Mouse (Mus musculus): ENCODE measurements around the gene Tmem229a. TPM values are rescaled to one million over a fixed set of nuclear protein-coding genes. Genes with fewer than 3 reads are reported as not detected.

Tmem229a gene
- polyA plus RNA-seq (2014; fragmentation: Nextera tagmentation; extraction: Ambion mirVana): 0.96 and 1.0 TPM in 2 replicates

DNA sequence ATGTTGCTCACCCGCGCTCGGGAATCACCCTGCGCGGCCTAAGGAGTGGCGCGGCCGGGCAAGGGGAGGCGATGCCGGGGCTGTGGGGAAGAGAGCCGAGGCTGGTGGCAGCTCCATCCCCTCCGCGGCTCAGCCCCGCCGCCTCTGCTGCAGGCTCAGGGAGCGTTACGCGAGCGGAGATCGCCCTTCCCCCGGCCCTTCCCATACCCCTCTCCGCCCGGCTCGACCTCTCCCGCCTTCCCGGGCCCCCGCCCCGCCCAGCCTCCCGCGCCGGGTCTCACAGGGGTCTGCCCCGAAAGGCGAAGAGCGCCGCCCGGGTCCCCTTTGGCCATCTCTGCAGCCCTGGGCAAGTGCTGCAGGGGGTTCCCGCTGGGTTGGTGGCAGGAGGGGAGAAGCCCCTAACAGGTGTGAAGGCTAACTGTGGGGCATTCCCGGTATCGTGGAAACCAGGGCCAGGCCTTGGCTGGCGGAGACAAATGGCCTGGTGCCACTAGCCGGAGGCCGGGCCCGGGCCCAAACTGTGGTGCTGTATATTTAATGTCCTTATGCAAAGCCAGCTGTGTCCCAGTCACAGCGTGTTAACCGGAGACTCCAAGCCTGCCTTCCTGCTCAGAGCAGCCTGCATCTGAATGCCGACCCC is at the start of gene Tmem229a:
Gene Tmem229a (minus strand): TSS at position 352 of the 640 bp plus-strand sequence.
- DNase-seq (ENCODE audit: low spot score) (peak; percentile 54), ATAC-seq (replicated peaks; ENCODE audit: insufficient number of reproducible peaks, low FRiP score, low TSS enrichment, low read depth) (peak; percentile 91)
- Histone ChIP-seq H3K27me3 (ENCODE audit: control insufficient read depth, insufficient read depth, low read length) (peaks cover 2% of the 10 kb centered on the region; the same call in 1 of the 2 replicates), H3K36me3 (replicated peaks; ENCODE audit: control insufficient read depth, insufficient read depth, low read depth, low read length) (no peaks in the 10 kb centered on the region), H3K9ac (replicated peaks; ENCODE audit: low read length) (peak within 1 kb of the TSS; percentile 67), H3K4me3 (ENCODE audit: low read depth, low read length) (peak within 1 kb of the TSS; percentile 58), H3K4me2 (ENCODE audit: low read depth, low read length) (peak within 1 kb of the TSS; percentile 98), H3K4me1 (ENCODE audit: control insufficient read depth, insufficient read depth, low read length) (no peaks in the 10 kb centered on the region), H3K27ac (replicated peaks; ENCODE audit: low read depth, low read length) (no peak within 1 kb of the TSS), H3K9me3 (replicated peaks; ENCODE audit: control insufficient read depth, low read length) (no peaks in the 10 kb centered on the region)
- WGBS: 1% methylated on average over 38 of the region's 46 CpGs

DNA sequence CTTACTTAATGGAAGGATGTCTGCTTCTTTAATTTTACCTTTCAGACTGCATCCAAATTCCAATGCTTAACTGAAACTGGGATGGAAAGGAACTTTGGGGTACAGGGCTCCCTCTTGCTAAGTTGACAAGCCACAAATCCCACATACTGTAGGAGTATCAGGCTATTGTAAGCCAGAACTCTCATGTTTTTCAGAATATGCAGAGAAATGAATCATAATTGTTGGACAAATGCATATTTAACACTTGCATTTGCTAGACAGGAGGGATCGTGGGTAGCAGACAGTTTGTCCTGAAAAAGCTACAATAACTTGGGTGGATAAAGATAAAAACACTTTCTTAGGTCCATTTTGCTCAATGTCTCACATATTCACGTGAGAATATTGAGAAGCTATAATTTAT is 37.7 kb upstream of the Tmem229a start:
- Histone ChIP-seq H3K27ac (replicated peaks; ENCODE audit: low read depth, low read length) (no peak overlapping the region), H3K27me3 (ENCODE audit: control insufficient read depth, insufficient read depth, low read length) (no peaks in the 10 kb centered on the region), H3K9ac (replicated peaks; ENCODE audit: low read length) (no peak overlapping the region), H3K9me3 (replicated peaks; ENCODE audit: control insufficient read depth, low read length) (no peaks in the 10 kb centered on the region), H3K4me2 (ENCODE audit: low read depth, low read length) (no peak overlapping the region), H3K36me3 (replicated peaks; ENCODE audit: control insufficient read depth, insufficient read depth, low read depth, low read length) (no peaks in the 10 kb centered on the region), H3K4me1 (ENCODE audit: control insufficient read depth, insufficient read depth, low read length) (no peaks in the 10 kb centered on the region), H3K4me3 (ENCODE audit: low read depth, low read length) (no peak overlapping the region)
- DNase-seq (ENCODE audit: low spot score) (no peak), ATAC-seq (replicated peaks; ENCODE audit: insufficient number of reproducible peaks, low FRiP score, low TSS enrichment, low read depth) (no peak)
- WGBS: 65% methylated on average over 2 of the region's 2 CpGs

DNA sequence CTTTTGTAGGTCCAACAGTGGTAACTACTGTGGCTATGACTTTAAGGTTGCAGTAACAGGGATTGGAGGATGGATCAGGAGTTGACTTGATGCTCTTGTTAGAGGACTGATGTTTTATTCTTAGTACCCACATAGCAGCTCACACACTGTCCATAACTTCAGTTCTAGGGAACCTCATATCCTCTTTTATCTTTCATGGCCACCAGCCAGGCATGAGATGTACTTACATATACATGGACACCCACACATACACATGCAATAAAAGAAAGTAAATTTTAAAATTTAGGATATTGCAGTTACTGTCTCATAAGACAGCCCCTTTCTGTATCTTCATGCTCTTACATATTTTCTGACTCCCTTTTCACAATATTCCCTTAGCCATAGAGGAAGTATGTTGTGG is 33.7 kb upstream of the Tmem229a start:
- Histone ChIP-seq H3K9me3 (replicated peaks; ENCODE audit: control insufficient read depth, low read length) (no peaks in the 10 kb centered on the region), H3K9ac (replicated peaks; ENCODE audit: low read length) (no peak overlapping the region)

DNA sequence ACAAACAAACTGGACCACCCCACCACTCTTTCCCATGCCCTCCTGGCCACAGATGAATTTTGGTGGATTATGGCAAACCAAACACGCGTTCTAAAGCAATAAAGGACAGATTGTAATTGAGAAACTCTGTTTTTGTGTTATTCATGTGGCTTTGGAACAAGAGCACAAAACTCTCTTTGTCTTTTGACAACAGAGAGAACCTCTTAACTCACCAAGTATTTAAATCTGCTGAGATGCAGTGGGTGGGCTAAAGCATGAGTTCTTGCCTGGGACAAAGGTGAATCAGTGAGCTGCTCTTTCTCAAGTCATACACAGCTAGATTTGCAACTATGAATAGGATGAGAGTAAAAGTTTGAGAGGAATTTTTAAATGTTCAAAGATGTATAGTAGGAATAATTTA is 20.1 kb upstream of the Tmem229a start:
- DNase-seq (ENCODE audit: low spot score): no peak
- WGBS: 52% methylated on average over 2 of the region's 2 CpGs
- no peaks in the 10 kb centered on the region for H3K27me3 ChIP-seq (ENCODE audit: control insufficient read depth, insufficient read depth, low read length)
- no peak overlapping the region for H3K4me2 ChIP-seq (ENCODE audit: low read depth, low read length)
- H3K27ac ChIP-seq (replicated peaks; ENCODE audit: low read depth, low read length): no peak overlapping the region
- no peaks in the 10 kb centered on the region for H3K9me3 ChIP-seq (replicated peaks; ENCODE audit: control insufficient read depth, low read length)
- no peak for ATAC-seq (replicated peaks; ENCODE audit: insufficient number of reproducible peaks, low FRiP score, low TSS enrichment, low read depth)
- no peaks in the 10 kb centered on the region for H3K36me3 ChIP-seq (replicated peaks; ENCODE audit: control insufficient read depth, insufficient read depth, low read depth, low read length)
- H3K9ac ChIP-seq (replicated peaks; ENCODE audit: low read length): no peak overlapping the region
- no peaks in the 10 kb centered on the region for H3K4me1 ChIP-seq (ENCODE audit: control insufficient read depth, insufficient read depth, low read length)
- no peak overlapping the region for H3K4me3 ChIP-seq (ENCODE audit: low read depth, low read length)

More for the DNA sequence above, 33.7 kb upstream of the Tmem229a start:
- no peaks in the 10 kb centered on the region for H3K27me3 ChIP-seq (ENCODE audit: control insufficient read depth, insufficient read depth, low read length)
- H3K4me1 ChIP-seq (ENCODE audit: control insufficient read depth, insufficient read depth, low read length): no peaks in the 10 kb centered on the region
- no peak overlapping the region for H3K4me2 ChIP-seq (ENCODE audit: low read depth, low read length)
- no peaks in the 10 kb centered on the region for H3K36me3 ChIP-seq (replicated peaks; ENCODE audit: control insufficient read depth, insufficient read depth, low read depth, low read length)
- DNase-seq (ENCODE audit: low spot score): no peak
- H3K27ac ChIP-seq (replicated peaks; ENCODE audit: low read depth, low read length): no peak overlapping the region
- no peak overlapping the region for H3K4me3 ChIP-seq (ENCODE audit: low read depth, low read length)
- ATAC-seq (replicated peaks; ENCODE audit: insufficient number of reproducible peaks, low FRiP score, low TSS enrichment, low read depth): no peak

DNA sequence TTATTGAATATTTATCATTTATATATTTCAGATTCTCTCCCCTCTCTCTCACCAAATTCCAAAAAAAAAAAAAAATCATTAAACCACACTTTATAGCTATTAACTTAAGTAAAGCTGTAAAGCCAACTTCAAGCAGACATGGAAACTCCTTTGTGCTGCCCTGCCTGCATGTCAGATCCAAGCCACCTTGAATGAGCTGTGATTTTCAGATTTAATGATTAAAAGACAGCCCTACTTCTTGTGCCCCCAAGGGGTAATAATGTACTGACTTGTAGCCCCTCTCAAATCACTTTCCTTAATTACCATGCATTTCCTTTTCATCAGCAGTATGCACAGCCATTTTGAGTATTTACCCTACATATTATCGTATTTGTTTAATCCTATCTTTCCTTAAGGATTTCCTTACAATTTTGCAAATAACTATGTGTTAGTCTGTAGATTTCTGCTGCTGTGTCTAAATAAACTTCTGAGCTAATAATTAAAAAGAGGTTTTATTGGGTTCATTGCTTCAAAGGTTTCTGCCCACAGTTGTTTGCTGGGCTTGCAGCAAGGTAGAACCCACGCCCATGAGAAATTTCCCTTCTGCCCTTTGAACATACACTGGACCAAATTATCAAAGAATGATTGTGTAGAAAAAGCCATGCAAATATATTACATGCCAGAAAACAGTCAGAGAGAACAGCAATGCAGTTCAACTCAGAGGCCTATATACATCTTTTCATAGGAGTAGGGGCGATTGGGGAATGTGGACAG is 12.6 kb upstream of the Tmem229a start:
- no peaks in the 10 kb centered on the region for H3K27me3 ChIP-seq (ENCODE audit: control insufficient read depth, insufficient read depth, low read length)
- DNase-seq (ENCODE audit: low spot score) (no peak), ATAC-seq (replicated peaks; ENCODE audit: insufficient number of reproducible peaks, low FRiP score, low TSS enrichment, low read depth) (no peak)
- no peak overlapping the region for H3K9ac ChIP-seq (replicated peaks; ENCODE audit: low read length)
- no peak overlapping the region for H3K4me2 ChIP-seq (ENCODE audit: low read depth, low read length)
- no peaks in the 10 kb centered on the region for H3K36me3 ChIP-seq (replicated peaks; ENCODE audit: control insufficient read depth, insufficient read depth, low read depth, low read length)
- no peak overlapping the region for H3K27ac ChIP-seq (replicated peaks; ENCODE audit: low read depth, low read length)
- no peaks in the 10 kb centered on the region for H3K9me3 ChIP-seq (replicated peaks; ENCODE audit: control insufficient read depth, low read length)
- WGBS: 85% methylated on average over 3 of the region's 3 CpGs
- H3K4me1 ChIP-seq (ENCODE audit: control insufficient read depth, insufficient read depth, low read length): no peaks in the 10 kb centered on the region
- H3K4me3 ChIP-seq (ENCODE audit: low read depth, low read length): no peak overlapping the region

DNA sequence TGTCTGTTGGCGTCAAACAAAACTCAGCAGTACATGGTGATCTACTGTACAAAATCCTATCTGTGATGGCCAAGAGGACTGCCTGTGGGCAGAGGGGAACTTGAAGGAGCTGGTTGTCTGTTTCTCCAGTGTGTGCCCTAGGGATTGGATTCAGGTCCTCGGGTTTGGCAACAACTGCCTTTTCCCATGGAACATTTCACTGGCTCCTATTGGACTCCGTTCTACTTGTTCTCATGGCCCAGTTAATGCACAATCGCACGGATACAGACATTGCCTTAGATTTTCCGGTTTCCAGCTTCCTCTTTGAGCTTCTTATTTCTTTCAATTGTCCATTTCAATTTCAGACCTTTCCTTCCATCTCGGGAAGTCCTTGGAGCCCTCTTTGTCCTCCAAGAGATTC is 11.6 kb upstream of the Tmem229a start:
- no peak overlapping the region for H3K4me3 ChIP-seq (ENCODE audit: low read depth, low read length)
- no peak overlapping the region for H3K4me2 ChIP-seq (ENCODE audit: low read depth, low read length)
- 90% methylated on average over 7 of the region's 7 CpGs for WGBS
- H3K36me3 ChIP-seq (replicated peaks; ENCODE audit: control insufficient read depth, insufficient read depth, low read depth, low read length): no peaks in the 10 kb centered on the region
- H3K4me1 ChIP-seq (ENCODE audit: control insufficient read depth, insufficient read depth, low read length): no peaks in the 10 kb centered on the region
- no peaks in the 10 kb centered on the region for H3K27me3 ChIP-seq (ENCODE audit: control insufficient read depth, insufficient read depth, low read length)
- no peaks in the 10 kb centered on the region for H3K9me3 ChIP-seq (replicated peaks; ENCODE audit: control insufficient read depth, low read length)
- no peak overlapping the region for H3K27ac ChIP-seq (replicated peaks; ENCODE audit: low read depth, low read length)
- no peak overlapping the region for H3K9ac ChIP-seq (replicated peaks; ENCODE audit: low read length)
- DNase-seq (ENCODE audit: low spot score) (no peak), ATAC-seq (replicated peaks; ENCODE audit: insufficient number of reproducible peaks, low FRiP score, low TSS enrichment, low read depth) (no peak)

DNA sequence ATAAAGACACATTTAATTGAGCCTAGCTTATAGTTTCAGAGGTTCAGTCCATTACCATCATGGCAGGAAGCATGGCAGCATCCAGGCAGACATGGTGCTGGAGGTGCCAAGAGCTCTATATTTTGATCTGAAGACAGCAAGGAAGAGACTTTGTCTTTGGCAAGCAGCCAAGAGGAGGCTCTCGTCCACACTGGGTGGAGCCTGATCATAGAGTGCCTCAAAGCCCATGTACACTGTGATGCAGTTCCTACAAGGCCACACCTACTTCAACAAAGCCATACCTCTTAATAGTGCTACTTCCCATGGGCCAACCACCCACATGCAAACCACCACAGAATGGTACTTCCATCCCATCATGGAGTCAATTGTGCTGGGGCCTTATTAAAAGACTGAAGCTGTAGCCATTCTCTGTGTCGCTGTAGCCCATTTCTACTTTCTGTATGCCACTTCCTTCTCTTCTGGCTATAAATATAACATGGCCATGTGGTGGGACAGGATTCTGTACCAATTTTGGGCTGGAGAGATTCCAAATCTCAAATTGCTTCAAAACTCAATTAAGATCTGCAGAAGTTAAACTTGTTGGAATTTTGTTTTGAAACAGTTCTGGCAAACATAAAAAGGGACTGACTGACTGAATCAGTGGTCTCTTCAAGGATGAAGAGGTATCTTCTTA is 10.0 kb upstream of the Tmem229a start:
- DNase-seq (ENCODE audit: low spot score) (no peak), ATAC-seq (replicated peaks; ENCODE audit: insufficient number of reproducible peaks, low FRiP score, low TSS enrichment, low read depth) (no peak)
- Histone ChIP-seq H3K27ac (replicated peaks; ENCODE audit: low read depth, low read length) (no peak overlapping the region), H3K36me3 (replicated peaks; ENCODE audit: control insufficient read depth, insufficient read depth, low read depth, low read length) (no peaks in the 10 kb centered on the region), H3K9ac (replicated peaks; ENCODE audit: low read length) (no peak overlapping the region), H3K4me1 (ENCODE audit: control insufficient read depth, insufficient read depth, low read length) (no peaks in the 10 kb centered on the region), H3K9me3 (replicated peaks; ENCODE audit: control insufficient read depth, low read length) (no peaks in the 10 kb centered on the region), H3K27me3 (ENCODE audit: control insufficient read depth, insufficient read depth, low read length) (no peaks in the 10 kb centered on the region), H3K4me2 (ENCODE audit: low read depth, low read length) (no peak overlapping the region), H3K4me3 (ENCODE audit: low read depth, low read length) (no peak overlapping the region)
- 84% methylated on average over 2 of the region's 2 CpGs for WGBS

DNA sequence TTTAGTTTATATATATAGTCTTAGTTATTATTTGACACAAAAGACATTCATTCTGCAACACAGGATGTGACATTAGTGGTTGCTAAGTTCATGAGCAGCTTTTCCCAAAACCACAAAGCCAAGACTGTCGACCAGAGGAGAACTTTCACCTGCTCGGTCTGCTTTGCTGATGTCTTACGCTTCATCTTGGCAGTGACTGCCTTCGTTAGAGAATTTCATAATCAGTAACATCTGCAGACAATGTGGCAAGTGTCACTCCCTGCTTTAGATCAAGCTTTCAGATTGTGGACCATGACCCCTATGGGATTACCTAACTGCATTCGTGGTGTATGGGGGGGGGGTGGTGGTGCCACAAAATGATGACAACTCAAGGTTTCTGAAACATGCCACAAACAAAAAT is 7.7 kb upstream of the Tmem229a start:
- 77% methylated on average over 5 of the region's 5 CpGs for WGBS
- no peak overlapping the region for H3K9ac ChIP-seq (replicated peaks; ENCODE audit: low read length)
- no peak overlapping the region for H3K4me2 ChIP-seq (ENCODE audit: low read depth, low read length)
- no peak overlapping the region for H3K27ac ChIP-seq (replicated peaks; ENCODE audit: low read depth, low read length)
- no peaks in the 10 kb centered on the region for H3K9me3 ChIP-seq (replicated peaks; ENCODE audit: control insufficient read depth, low read length)
- ATAC-seq (replicated peaks; ENCODE audit: insufficient number of reproducible peaks, low FRiP score, low TSS enrichment, low read depth): no peak
- H3K4me3 ChIP-seq (ENCODE audit: low read depth, low read length): no peak overlapping the region
- DNase-seq (ENCODE audit: low spot score): no peak
- H3K4me1 ChIP-seq (ENCODE audit: control insufficient read depth, insufficient read depth, low read length): no peaks in the 10 kb centered on the region
- H3K36me3 ChIP-seq (replicated peaks; ENCODE audit: control insufficient read depth, insufficient read depth, low read depth, low read length): no peaks in the 10 kb centered on the region
- H3K27me3 ChIP-seq (ENCODE audit: control insufficient read depth, insufficient read depth, low read length): no peaks in the 10 kb centered on the region
